Mouse (Mus musculus) forebrain, embryonic 14.5 days (tissue): ENCODE measurements around the gene Herc4. TPM values are rescaled to one million over a fixed set of nuclear protein-coding genes. Genes with fewer than 3 reads are reported as not detected.
A peak's percentile ranks its signal among the peaks of the same experiment; 100 is the strongest.

Source experiments
- ATAC-seq: fragments of 200-750 bp; cut with Nextera tagmentation; 2 replicates; pipeline ENCODE4 v1.8.0; 2017; ENCODE audit warnings: mild to moderate bottlenecking, moderate library complexity
- DNase-seq: peaks from one replicate; pipeline ENCODE4 v3.0.0-alpha.2; 2015; ENCODE audit warnings: low spot score
- H3K27ac ChIP-seq: fragments of 300-500 bp; sonication (generic); 2 replicates; pipeline ENCODE4 v1.5.1; 2014; ENCODE audit warnings: low read depth, mild to moderate bottlenecking, control low read depth, low read length, moderate library complexity
- H3K27me3 ChIP-seq: fragments of 300-500 bp; sonication (generic); replicated peaks from 2 replicates; pipeline ENCODE4 v1.6.1; 2014; ENCODE audit warnings: low read length, control low read depth, mixed read lengths; ENCODE audit not compliant: control insufficient read depth, insufficient read depth
- H3K36me3 ChIP-seq: fragments of 300-500 bp; sonication (generic); 2 replicates; pipeline ENCODE4 v1.6.1; 2014; ENCODE audit warnings: low read length, control low read depth; ENCODE audit not compliant: control insufficient read depth, insufficient read depth
- H3K4me1 ChIP-seq: fragments of 300-500 bp; sonication (generic); 2 replicates; pipeline ENCODE4 v1.6.1; 2014; ENCODE audit warnings: antibody characterized with exemption, low read length, control low read depth; ENCODE audit not compliant: control insufficient read depth, insufficient read depth
- H3K4me2 ChIP-seq: fragments of 300-500 bp; sonication (generic); 2 replicates; pipeline ENCODE4 v1.6.1; 2014; ENCODE audit warnings: mild to moderate bottlenecking, control low read depth, low read length
- H3K4me3 ChIP-seq: fragments of 300-500 bp; sonication (generic); 2 replicates; pipeline ENCODE4 v1.5.1; 2014; ENCODE audit warnings: low read depth, low read length, control low read depth
- H3K9ac ChIP-seq: fragments of 300-500 bp; sonication (generic); 2 replicates; pipeline ENCODE4 v1.6.1; 2014; ENCODE audit warnings: mild to moderate bottlenecking, low read length, control low read depth, moderate library complexity
- H3K9me3 ChIP-seq: fragments of 300-500 bp; sonication (generic); replicated peaks from 2 replicates; pipeline ENCODE4 v1.6.1; 2016; ENCODE audit warnings: low read length, control low read depth, mixed read lengths; ENCODE audit not compliant: control insufficient read depth
- WGBS: fragments of 180-500 bp; shearing (Covaris S2); extraction: QIAGEN DNeasy Blood & Tissue Kit; methylation state at CpG from one replicate; pipeline ENCODE4 v1.1.7; 2014; 5-methylcytosine and 5-hydroxymethylcytosine counted together
- polyA plus RNA-seq: library from polyadenylated mRNA; unstranded; fragments of >200 nt; fragmentation: Nextera tagmentation; extraction: Ambion mirVana; gene quantifications from 2 replicates; pipeline ENCODE4 v1.2.1, GENCODE M21; 2014

Herc4 gene
- polyA plus RNA-seq, 1 experiment from 2014 or later: 36.6 TPM

- H3K4me3 ChIP-seq: no peak overlapping the region
- no peak overlapping the region for H3K9ac ChIP-seq
- H3K36me3 ChIP-seq: peaks cover 29% of the 10 kb centered on the region
- H3K9me3 ChIP-seq: no peaks in the 10 kb centered on the region
- ATAC-seq (no peak), DNase-seq (no peak)
- H3K4me2 ChIP-seq: no peak overlapping the region
- H3K4me1 ChIP-seq: no peaks in the 10 kb centered on the region
- H3K27ac ChIP-seq: no peak overlapping the region
- H3K27me3 ChIP-seq: no peaks in the 10 kb centered on the region
Measured at GRCm38 (mm10) chr10:63272401-63272800, 28.8 kb downstream of the Herc4 start.

- Histone ChIP-seq H3K4me2 (no peak overlapping the region), H3K4me1 (no peaks in the 10 kb centered on the region), H3K27ac (no peak overlapping the region), H3K27me3 (no peaks in the 10 kb centered on the region), H3K36me3 (peaks cover 34% of the 10 kb centered on the region), H3K4me3 (no peak overlapping the region), H3K9me3 (no peaks in the 10 kb centered on the region), H3K9ac (no peak overlapping the region)
- no peak for DNase-seq
- WGBS: 88% methylated on average over 5 of the region's 5 CpGs
- ATAC-seq: no peak
Measured at GRCm38 (mm10) chr10:63272868-63273267, 29.3 kb downstream of the Herc4 start.

DNA sequence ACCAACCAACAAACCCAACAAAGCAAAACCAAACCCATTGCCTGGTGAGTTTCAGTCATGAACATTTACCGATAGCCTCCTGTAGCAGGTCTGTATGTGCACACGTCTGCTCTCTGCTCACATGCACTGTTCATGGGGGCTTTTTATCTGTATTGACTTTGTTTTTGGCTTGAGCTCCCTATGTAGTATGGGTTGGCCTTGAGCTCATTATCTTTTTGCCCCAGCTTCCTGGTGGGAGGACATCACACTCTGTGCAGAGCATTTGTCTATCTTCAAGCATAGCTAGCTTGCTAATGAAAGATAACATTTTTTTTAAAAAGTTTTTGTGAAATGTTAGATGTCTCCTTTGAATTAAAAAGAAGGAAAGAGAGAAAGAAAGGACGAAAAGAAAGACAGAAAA, 33.4 kb downstream of the Herc4 start:
- DNase-seq (no peak), ATAC-seq (no peak)
- no peak overlapping the region for H3K27ac ChIP-seq
- H3K27me3 ChIP-seq: no peaks in the 10 kb centered on the region
- H3K9ac ChIP-seq: no peak overlapping the region
- no peak overlapping the region for H3K4me2 ChIP-seq
- no peaks in the 10 kb centered on the region for H3K9me3 ChIP-seq
- 98% methylated on average over 3 of the region's 3 CpGs for WGBS
- no peak overlapping the region for H3K4me3 ChIP-seq
- H3K4me1 ChIP-seq: no peaks in the 10 kb centered on the region
- H3K36me3 ChIP-seq: peaks cover 51% of the 10 kb centered on the region

GRCm38 (mm10) chr10:63279851-63280250, 36.2 kb downstream of the Herc4 start:
- Histone ChIP-seq H3K27me3 (no peaks in the 10 kb centered on the region), H3K4me1 (no peaks in the 10 kb centered on the region), H3K4me2 (no peak overlapping the region), H3K4me3 (no peak overlapping the region), H3K9ac (no peak overlapping the region), H3K36me3 (peaks cover 52% of the 10 kb centered on the region), H3K9me3 (no peaks in the 10 kb centered on the region), H3K27ac (no peak overlapping the region)
- no peak for DNase-seq
- no peak for ATAC-seq
- 96% methylated on average over 3 of the region's 3 CpGs for WGBS

DNA sequence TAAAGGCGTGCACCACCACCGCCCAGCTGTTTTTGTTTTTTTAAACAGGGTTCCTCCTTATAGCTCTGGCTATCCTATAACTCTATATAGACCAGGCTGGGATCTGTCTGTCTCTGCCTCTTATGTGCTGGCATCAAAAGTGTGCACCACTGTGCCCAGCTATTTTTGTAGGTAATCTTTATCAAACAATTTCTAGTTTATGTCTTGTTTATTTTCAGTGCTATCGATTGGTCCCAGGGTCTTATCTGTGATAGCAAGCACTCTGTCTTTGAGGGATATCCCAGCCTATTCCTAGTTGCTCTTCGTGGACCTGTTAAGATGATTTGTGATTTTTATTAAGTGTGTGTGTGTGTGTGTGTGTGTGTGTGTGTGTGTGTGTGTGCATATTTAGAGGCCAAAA, 38.8 kb downstream of the Herc4 start:
- DNase-seq: no peak
- Histone ChIP-seq H3K27ac (no peak overlapping the region), H3K9me3 (no peaks in the 10 kb centered on the region), H3K36me3 (peaks cover 56% of the 10 kb centered on the region), H3K4me1 (no peaks in the 10 kb centered on the region), H3K27me3 (no peaks in the 10 kb centered on the region), H3K9ac (no peak overlapping the region), H3K4me2 (no peak overlapping the region), H3K4me3 (no peak overlapping the region)
- no peak for ATAC-seq
- 95% methylated on average over 4 of the region's 4 CpGs for WGBS

DNA sequence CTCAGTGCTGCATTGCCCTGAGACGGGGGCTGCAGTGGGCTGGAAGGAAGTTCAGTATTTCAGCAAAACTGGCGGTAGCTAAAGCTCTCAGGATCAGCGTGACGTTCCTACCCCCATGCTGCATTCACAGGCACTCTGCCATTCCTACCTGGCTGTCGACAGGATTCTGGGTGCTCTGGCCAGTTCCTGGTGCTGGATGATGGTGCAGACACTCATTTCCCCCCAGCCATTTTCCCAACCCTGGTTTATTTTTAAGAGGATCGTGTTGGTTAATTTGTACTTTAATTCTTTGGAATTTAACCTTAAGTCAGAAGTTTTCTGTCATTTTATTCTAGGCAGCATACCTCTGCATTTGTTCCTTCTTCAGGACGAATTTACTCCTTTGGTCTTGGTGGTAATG, 39.2 kb downstream of the Herc4 start:
- no peak for ATAC-seq
- Histone ChIP-seq H3K27ac (no peak overlapping the region), H3K9ac (no peak overlapping the region), H3K4me2 (no peak overlapping the region), H3K36me3 (peaks cover 55% of the 10 kb centered on the region), H3K9me3 (no peaks in the 10 kb centered on the region), H3K4me3 (no peak overlapping the region), H3K4me1 (no peaks in the 10 kb centered on the region), H3K27me3 (no peaks in the 10 kb centered on the region)
- no peak for DNase-seq
- WGBS: 91% methylated on average over 7 of the region's 7 CpGs

- no peaks in the 10 kb centered on the region for H3K27me3 ChIP-seq
- H3K4me1 ChIP-seq: no peaks in the 10 kb centered on the region
- DNase-seq (no peak), ATAC-seq (no peak)
- WGBS: 97% methylated on average over 2 of the region's 2 CpGs
- H3K9ac ChIP-seq: no peak overlapping the region
- H3K4me2 ChIP-seq: no peak overlapping the region
- H3K4me3 ChIP-seq: no peak overlapping the region
- peaks cover 59% of the 10 kb centered on the region for H3K36me3 ChIP-seq
- no peaks in the 10 kb centered on the region for H3K9me3 ChIP-seq
- H3K27ac ChIP-seq: no peak overlapping the region
Measured at GRCm38 (mm10) chr10:63302356-63302755, 58.7 kb downstream of the Herc4 start.

- H3K27me3 ChIP-seq: no peaks in the 10 kb centered on the region
- no peaks in the 10 kb centered on the region for H3K4me1 ChIP-seq
- H3K36me3 ChIP-seq: peaks cover 67% of the 10 kb centered on the region
- no peak overlapping the region for H3K4me2 ChIP-seq
- no peak overlapping the region for H3K4me3 ChIP-seq
- H3K9ac ChIP-seq: no peak overlapping the region
- ATAC-seq (peak; percentile 57), DNase-seq (peak; percentile 75)
- no peak overlapping the region for H3K27ac ChIP-seq
- 39% methylated on average over 10 of the region's 10 CpGs for WGBS
- no peaks in the 10 kb centered on the region for H3K9me3 ChIP-seq
Measured at GRCm38 (mm10) chr10:63308582-63309366, 65.2 kb downstream of the Herc4 start.

GRCm38 (mm10) chr10:63313726-63314125, 70.1 kb downstream of the Herc4 start:
- peaks cover 68% of the 10 kb centered on the region for H3K36me3 ChIP-seq
- DNase-seq (no peak), ATAC-seq (no peak)
- H3K27ac ChIP-seq: no peak overlapping the region
- H3K4me1 ChIP-seq: no peaks in the 10 kb centered on the region
- H3K4me2 ChIP-seq: no peak overlapping the region
- H3K9ac ChIP-seq: no peak overlapping the region
- H3K9me3 ChIP-seq: no peaks in the 10 kb centered on the region
- no peak overlapping the region for H3K4me3 ChIP-seq
- WGBS: 100% methylated on average over 1 of the region's 1 CpGs
- H3K27me3 ChIP-seq: no peaks in the 10 kb centered on the region
